Mouse (Mus musculus): ENCODE data around the gene Tns1.

DNA sequence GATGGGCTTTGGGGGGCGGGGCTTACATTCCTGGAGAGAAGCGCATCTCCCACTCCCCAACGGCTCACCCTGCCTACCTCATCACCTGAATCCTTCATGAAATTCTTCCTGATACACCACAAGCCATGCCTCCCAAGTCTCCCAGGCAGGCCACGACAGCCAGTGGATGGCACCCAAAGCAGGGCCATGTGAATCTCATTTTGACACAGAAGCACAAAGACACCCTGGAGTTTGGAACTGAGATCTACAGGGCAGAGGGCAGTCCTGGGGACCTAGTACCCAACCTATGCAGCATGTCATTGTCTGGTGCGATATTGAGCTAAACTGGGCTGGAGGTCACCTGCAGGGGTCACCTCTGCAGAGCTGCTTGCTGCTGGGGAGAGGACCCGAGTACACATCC, 104.0 kb downstream of the Tns1 start:
- TF ChIP-seq POLR2A (IDR thresholded peaks at IDR 0.05; ENCODE audit: control insufficient read depth, extremely low read depth, insufficient read depth, low read length, poor library complexity) (no peak), CTCF (IDR thresholded peaks at IDR 0.05; ENCODE audit: borderline replicate concordance, control insufficient read depth, extremely low read depth, insufficient read depth, low read length, poor library complexity) (no peak)
